Mouse (Mus musculus) ZHBTc4 (cell line): ENCODE measurements at regions not wholly inside any gene's neighbourhood (a gene's known extent, or its start where the extent isn't known, plus 50 kb on each side); places are given as distances from the start of the nearest gene placed in this dataset.

Experiments
- DNase-seq: peaks from one replicate; pipeline ENCODE4 v3.0.0-alpha.2; 2011; ENCODE audit warnings: low read depth, low spot score

GRCm38 (mm10) chr13:84345791-84346511 lies 123.9 kb downstream of the Tmem161b start:
- DNase-seq: peak; percentile 25

DNA sequence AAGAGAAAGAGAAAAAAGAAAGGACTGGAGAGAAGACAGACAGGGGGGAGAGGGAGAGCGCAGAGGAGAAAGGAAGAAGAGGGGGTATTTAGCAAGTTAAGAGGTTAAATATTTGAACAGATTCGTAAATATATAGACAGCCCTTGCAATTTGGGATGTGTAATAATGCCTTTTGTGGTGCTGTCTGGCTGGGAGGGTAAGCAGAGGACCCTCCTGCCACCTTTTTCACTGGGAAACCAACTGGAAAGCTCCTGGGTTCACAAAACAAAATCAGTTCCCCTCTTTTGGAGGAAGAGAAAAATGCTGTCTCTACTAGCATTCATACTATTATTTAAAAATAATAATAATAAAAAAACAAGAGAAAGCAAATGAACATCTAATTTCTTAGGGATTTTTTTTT lies 124.5 kb downstream of the Tmem161b start:
- DNase-seq: no peak

DNA sequence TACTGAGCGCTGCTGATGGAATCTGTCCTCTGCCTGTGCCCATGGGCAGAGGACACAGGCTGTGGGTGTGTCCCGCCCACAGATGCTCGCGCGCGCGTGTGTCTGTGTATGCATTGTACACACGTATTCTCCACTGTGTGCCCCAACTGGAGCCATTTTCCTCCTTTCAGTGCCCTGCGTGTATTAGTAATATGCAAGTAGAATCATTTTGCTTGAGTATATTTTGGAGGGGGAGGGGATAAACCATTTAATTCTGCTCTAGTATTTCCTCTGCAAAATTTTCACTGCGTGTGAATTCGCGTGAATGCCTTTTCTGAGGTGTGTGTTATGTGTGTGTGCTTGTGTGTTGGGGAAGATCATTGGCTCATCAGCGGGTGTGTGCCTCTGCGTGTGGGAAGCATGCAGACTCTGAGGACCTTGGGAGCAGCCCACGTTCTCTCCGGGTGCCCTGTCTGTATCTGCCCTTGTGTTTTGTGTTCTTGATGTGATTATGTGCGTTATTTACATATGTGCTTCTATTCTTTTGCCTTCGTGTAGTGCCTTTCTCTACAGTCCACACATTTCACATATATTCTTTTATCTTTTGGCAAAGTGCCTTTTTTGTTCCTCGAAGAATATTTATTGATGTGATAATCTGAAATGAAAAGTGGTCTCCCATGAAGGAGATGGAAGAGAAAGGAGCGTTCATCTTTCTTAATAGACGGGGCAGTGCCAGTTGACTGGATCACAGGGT lies 125.3 kb downstream of the Tmem161b start:
- DNase-seq: peak; percentile 9

DNA sequence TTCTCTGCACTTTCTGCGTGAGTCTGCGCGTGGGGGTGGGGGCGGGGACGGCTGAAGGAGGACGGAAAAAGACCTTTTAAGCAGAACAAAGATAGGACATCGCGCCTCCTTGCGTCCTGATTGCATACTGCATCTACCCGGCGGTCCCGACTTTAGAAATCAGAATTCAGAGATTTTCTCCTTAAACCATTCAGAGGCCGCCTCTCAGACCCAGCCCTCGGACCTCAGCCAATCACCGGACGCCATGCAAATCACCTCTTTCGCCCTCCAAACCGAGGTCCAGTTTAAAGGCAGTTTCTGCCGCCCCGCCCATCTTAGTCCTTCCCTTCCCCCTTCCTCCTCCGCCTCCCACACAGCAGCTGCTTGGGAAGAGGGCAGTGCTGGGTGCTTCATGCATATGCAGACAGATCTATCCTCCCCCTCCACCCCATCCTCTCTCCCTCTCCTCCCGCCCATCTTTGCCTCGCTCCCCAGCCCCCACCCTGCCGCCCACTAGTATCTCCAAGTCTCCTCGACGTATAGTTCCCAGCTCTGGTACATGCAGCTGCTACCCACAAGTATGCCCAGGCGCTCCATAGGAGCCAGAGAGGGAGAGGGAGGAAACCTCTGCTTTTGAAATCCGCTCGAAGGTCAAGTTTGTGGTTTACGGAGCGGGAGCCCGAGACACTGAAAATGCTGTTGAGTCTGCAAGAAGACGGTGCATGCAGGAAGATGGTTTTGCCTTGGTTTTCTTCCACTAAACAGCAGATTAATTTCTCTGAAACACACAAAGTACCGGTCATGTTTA lies 126.0 kb downstream of the Tmem161b start:
- DNase-seq: peak; percentile 99

- DNase-seq: no peak
Observed at GRCm38 (mm10) chr13:84348701-84348975, 126.5 kb downstream of the Tmem161b start.

- peak; percentile 73 for DNase-seq
Observed at GRCm38 (mm10) chr13:84349001-84349720, 127.1 kb downstream of the Tmem161b start.

DNA sequence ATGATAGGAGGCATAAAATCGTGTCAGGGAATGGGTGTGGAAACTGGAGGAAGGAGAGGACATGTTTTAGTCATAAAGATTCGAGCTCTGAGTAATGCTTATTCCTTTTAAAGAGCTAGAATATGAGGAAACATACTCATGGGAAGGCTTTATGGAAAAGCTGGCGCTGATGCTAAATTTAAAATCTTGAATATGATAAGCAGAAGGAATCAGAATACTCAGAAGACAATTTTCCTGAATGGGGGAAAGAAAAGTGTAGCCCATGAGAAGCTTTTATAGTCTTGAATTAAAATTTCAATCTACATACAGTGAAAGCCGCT lies 127.6 kb downstream of the Tmem161b start:
- no peak for DNase-seq

GRCm38 (mm10) chr13:84350791-84351190 lies 128.7 kb downstream of the Tmem161b start:
- no peak for DNase-seq

DNA sequence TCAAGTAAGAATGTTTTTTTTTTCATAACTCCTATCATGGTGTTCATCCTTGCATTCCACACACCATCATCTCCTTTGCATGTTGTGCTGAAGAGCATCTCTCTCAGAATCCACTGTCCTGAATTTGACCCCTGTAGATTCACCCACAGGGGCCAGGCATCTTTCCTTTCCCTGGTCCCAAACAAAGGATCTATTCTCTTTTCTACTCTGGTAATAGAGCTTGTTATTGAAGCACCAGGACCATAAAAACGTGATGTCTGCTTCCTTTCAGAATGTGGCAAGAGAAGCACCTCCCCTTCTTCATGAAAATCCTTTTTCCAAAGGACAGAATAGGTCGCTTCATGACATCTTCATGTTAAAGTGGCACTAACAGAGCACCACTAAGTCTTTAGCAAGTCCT lies 134.4 kb downstream of the Tmem161b start:
- DNase-seq: no peak

DNA sequence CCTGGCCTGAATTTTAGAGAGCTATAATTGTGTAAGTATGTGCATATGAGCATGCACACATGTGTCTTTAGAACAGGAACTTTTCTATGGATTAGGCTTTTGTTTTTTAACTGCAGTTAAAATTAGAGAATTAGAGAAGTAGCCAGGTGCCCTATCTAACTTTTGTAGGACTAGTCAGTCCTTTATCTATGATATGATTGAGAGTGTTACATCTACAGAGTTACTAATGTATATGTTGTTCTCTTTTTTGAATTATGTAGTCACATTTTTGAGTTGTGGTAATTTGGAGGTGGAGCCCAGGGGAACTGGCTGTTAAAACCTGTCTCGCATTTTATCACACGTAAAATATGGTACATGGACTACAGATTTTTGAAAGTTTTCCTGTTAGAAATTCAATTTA lies 138.4 kb downstream of the Tmem161b start:
- no peak for DNase-seq

- no peak for DNase-seq
Observed at GRCm38 (mm10) chr13:84364069-84364468, 142.0 kb downstream of the Tmem161b start.

- DNase-seq: no peak
Observed at GRCm38 (mm10) chr13:84365503-84365902, 143.4 kb downstream of the Tmem161b start.

DNA sequence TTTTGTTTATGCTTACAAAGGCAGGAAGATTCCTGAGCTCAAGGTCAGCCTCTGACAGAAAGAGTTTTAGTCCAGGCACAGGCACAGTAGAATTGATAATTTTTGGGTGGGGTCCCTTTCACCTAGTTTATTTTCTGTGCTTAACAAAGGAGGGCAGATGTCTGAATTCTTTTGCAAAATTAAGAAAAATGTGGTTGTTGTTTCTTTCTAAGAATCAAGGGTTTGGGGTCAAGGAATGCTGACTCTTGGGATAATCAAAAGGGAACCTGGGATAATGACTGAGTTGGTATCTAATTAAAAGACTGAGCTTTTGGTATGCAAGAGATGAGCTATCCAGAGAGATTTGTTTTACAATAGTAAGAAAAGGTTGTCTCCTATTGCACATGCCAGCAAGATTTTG lies 143.9 kb downstream of the Tmem161b start:
- peak; percentile 80 for DNase-seq

- no peak for DNase-seq
Observed at GRCm38 (mm10) chr13:84366839-84367238, 144.7 kb downstream of the Tmem161b start.

DNA sequence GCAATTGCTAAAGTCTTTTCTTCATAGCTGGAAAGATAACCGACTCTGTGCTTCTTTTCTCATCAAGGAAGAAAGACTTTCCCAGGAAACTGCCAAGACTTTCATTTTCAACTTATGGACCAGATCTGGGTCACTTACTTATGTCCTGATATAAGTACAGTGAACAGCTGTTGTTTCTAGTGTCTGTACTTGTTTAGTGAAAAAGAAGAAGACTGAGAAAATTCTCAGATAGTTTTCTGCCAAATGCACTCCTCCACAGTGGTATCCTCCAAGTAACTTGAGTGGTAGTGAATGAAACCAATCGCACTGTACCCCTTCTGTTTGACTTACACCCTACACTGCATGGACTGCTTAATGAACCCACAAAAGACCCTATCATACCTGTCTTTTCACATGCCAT lies 146.1 kb downstream of the Tmem161b start:
- no peak for DNase-seq

DNA sequence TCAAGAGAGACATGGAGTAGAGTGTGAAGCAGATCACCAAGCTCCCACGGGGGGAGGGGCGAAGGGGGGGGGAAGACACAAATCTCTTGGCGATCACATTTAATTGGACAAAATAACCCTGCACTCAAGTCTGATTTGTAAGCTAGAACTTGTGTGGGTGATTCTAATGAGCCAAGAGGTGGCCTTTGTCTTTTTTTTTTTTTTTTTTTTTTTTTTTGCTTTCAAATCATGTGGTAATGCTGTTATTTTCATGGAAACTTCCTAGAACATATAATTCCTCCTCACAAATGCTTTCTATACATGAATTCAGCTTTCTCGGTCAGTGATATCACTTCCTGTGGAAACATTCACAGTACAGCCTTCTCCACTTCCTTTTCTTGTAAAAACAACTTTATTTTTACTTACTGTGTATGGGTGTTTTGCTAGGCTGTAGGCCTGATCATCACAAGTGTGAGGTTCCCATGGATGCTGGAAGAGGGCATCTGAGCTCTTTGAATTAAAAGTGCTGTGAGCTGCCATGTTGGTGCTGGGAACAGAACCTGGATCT lies 152.7 kb downstream of the Tmem161b start:
- DNase-seq: no peak

DNA sequence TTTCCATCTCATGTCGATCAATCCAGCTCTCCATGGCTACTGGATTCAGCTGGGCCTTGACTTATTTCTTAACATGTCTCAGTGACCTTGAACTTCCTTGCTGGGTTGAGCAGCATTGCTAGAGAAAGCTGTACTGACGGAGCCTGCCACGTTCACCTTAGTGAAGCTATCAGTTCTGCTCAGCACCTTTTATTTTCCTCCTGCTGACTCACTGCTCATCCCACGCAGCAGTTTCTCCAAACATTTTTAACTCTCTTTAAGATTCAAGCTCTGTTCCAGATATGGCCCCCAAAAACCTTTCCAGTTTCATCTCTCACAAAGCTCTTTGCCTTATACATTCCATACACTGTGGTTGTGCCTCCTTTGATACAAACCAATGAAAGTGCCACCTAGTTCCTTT lies 153.8 kb downstream of the Tmem161b start:
- no peak for DNase-seq

DNA sequence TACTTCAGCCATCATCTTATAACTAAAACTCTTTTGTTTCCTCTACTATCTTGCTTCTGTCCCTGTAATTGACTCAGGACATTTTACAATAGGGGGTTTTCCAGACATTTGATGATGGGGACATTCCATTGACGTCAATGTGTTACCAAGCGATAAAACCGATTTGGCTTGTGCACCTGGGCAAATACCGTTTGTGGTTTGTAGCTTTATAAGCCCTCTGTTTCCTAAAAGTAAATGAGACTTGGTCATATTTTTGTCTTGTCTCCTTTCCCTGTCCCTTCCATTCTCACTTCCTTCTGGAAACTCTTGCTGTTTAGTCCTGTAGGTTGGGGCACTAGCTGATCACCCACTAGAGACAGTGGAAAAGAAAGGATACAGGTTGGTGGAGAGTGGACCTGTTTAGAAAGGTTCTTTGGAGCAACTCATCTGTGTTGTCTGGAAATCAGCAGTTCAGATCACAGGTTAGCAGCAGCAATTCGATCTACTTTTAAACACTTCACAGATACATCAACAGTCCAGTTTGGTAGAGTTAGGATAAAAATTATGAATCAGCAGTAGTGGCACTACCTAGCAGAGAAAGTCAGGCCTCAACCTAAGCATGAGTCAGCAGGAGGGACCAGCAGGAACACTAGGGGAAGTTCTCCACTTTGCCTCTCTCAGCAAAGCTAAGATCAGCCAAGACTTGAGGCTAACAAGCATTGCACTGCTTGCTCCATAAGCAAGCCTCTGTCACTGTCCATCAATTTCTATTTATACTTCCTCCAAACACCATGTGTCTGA lies 156.6 kb downstream of the Tmem161b start:
- no peak for DNase-seq

GRCm38 (mm10) chr13:84391554-84391953 lies 169.5 kb downstream of the Tmem161b start:
- DNase-seq: no peak

DNA sequence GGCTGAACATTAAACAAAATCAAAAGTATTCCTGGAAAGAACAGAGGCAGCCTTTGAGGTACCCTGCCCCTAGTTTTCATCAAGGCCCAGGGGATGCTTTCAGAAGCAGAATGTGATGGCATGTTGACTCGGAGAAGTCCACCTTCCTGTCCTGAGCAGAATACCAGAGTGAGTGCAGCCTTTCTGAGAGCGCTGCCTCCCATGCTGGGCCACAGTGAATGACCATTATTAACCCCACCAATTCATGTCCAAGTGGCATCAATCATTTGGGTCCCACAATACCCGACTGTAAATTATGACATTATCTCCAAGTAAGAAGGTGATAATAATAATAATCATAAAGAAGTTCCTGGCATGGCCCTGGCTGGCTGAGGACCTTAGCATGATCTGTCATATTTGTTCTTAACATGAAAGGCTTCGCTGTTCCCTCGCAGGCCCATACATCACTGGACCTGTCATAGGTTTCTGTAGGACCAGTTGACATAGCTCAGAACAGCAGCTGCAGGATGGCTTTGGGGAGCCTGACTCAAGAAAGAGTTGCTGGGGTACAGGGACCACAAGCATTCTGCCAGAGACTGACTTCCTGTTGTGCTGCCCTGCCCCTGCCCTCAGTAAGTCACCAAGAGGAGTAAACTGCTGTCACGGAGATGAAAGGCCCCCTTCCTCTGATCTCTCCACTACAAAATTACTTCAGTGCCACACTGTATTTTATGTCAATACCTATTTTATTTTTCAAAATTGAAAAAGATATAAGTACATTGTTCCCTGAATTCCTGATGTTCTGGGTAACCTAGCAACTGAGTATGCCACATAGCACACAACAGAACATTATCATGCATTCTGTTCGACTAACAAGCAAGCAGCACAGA lies 176.6 kb downstream of the Tmem161b start:
- DNase-seq: no peak
